Mouse (Mus musculus): ENCODE data around the gene Spg11. TPM values are rescaled to one million over a fixed set of nuclear protein-coding genes. Genes with fewer than 3 reads are reported as not detected.
"Not testable (repeated sequence)": the region's sequence is repeated elsewhere in the genome, so short reads cannot be mapped to it uniquely, and the experiment has no call there.

Spg11 gene
- polyA plus RNA-seq, 1 experiment from 2014 or later: 11.2 TPM

GRCm38 (mm10) chr2:122137839-122138465, 19.8 kb upstream of the Spg11 start:
- Histone ChIP-seq H3K36me3 (no peaks in the 10 kb centered on the region), H3K9me3 (no peaks in the 10 kb centered on the region), H3K27me3 (ENCODE audit: insufficient read depth, poor library complexity, severe bottlenecking) (no peaks in the 10 kb centered on the region), H3K27ac (no peak overlapping the region), H3K4me1 (replicated peaks) (no peaks in the 10 kb centered on the region), H3K4me3 (no peak overlapping the region)
- no peak for DNase-seq (ENCODE audit: low spot score)
- WGBS: 66% methylated on average over 5 of the region's 5 CpGs

DNA sequence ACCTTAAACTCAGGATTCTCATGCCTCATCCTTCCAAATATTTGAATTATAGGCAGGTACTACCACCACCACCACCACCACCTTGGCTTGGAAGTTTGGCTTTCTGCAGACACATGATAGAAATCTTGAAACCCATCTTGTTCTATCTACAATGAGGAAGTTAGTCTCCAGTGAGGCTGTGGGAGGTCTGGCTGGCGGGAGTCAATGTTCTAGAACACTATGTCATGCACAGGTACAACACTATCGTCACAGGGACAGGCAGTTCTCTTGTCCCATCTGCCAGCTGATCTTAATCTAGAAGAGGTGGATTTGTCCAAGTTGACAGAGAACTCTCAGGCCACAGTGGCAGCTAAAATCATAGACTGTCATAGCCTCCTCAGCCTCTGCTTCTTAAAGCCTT, 14.4 kb upstream of the Spg11 start:
- Histone ChIP-seq H3K9me3 (no peaks in the 10 kb centered on the region), H3K27ac (no peak overlapping the region), H3K36me3 (no peaks in the 10 kb centered on the region), H3K4me1 (replicated peaks) (peaks cover 2% of the 10 kb centered on the region), H3K27me3 (ENCODE audit: insufficient read depth, poor library complexity, severe bottlenecking) (no peaks in the 10 kb centered on the region), H3K4me3 (no peak overlapping the region)
- WGBS: 86% methylated on average over 2 of the region's 2 CpGs
- no peak for DNase-seq (ENCODE audit: low spot score)

- no peaks in the 10 kb centered on the region for H3K36me3 ChIP-seq
- peaks cover 8% of the 10 kb centered on the region for H3K4me1 ChIP-seq (replicated peaks)
- H3K27ac ChIP-seq: no peak overlapping the region
- no peaks in the 10 kb centered on the region for H3K9me3 ChIP-seq
- no peak for DNase-seq (ENCODE audit: low spot score)
- H3K4me3 ChIP-seq: no peak overlapping the region
- no peaks in the 10 kb centered on the region for H3K27me3 ChIP-seq (ENCODE audit: insufficient read depth, poor library complexity, severe bottlenecking)
- 86% methylated on average over 2 of the region's 2 CpGs for WGBS
These were observed 13.9 kb upstream of the Spg11 start for GRCm38 (mm10) chr2:122132078-122132477.

- Histone ChIP-seq H3K36me3 (no peaks in the 10 kb centered on the region), H3K9me3 (no peaks in the 10 kb centered on the region), H3K27ac (0 out of 2 replicates have a peak overlapping the region, but pooled peaks have one; percentile 8), H3K4me1 (replicated peaks) (peaks cover 23% of the 10 kb centered on the region), H3K27me3 (ENCODE audit: insufficient read depth, poor library complexity, severe bottlenecking) (no peaks in the 10 kb centered on the region), H3K4me3 (no peak overlapping the region)
- no peak for DNase-seq (ENCODE audit: low spot score)
- 92% methylated on average over 4 of the region's 4 CpGs for WGBS
These were observed 9.4 kb upstream of the Spg11 start for GRCm38 (mm10) chr2:122127635-122128034.

DNA sequence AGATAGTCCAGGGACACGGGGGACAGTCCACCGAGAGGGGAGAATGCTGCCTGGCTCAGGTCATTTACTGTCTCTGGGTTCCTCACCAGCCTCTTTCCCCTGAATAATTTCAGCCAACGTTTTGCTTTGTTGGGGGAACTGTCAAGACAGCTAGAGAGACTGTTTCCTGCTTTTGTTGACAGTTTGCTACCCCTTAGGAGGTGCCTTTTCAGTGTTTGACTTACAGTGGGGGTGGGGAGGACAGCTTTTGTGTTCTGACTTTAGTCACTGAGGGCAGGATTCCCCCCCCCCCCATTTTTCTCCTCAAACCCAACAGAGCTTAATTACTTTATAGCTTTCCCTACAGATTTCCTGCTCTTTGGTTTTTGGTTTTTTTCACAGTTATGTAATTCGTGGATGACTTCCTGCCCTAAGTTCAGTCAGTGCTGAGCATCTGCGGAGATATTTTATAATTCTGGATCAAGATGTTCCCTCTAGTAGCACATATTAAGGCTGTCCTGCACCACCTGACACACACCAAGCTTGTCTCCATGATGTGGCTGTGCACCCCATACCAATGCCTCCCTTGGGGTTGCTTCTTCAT, 8.7 kb upstream of the Spg11 start:
- Histone ChIP-seq H3K4me3 (no peak overlapping the region), H3K27me3 (ENCODE audit: insufficient read depth, poor library complexity, severe bottlenecking) (no peaks in the 10 kb centered on the region), H3K4me1 (replicated peaks) (peaks cover 23% of the 10 kb centered on the region), H3K9me3 (no peaks in the 10 kb centered on the region), H3K36me3 (no peaks in the 10 kb centered on the region), H3K27ac (no peak overlapping the region)
- WGBS: 52% methylated on average over 5 of the region's 5 CpGs
- no peak for DNase-seq (ENCODE audit: low spot score)

DNA sequence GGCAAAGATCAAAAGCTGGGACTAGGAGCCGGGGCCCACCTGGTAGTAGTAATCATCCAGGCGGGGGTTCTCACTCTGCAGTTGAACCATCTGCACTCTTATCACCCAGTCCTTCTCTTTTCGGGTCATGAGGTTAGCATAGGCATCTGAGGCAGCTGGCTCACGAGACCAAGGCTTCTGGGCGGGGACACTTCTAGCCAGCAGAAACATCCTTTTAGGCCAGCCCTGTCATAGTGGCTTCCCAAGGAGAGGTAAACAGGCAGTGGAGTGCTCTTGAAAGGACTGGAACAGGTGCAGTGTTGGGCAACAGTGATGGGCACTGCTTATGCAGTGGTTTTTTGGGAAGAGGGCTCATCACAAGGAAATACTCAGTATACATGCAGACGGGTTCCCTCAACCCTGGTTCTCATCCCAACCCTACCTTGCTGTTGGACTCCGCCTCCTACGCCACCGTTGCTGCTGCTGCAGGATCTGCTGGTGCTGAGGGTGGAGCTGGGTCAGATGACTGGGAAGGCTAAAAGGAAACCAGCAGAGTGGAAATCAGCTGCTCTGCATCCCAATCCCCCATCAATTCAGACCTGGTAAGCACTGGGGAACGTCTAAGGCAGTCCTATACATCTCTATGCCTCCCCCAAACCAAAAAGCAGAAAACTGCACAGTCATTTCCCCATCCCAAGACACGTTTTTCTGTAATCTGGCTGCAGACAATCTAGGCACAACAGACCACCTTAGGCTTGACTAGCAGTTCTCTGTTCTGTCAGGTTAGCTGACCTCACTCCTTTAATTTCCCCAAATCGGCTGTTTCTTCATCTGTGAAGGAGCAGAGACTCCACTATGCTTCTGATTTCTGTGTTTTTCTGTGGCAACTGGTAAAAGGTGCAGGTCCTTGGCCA, 7.7 kb upstream of the Spg11 start:
- Histone ChIP-seq H3K27ac (no peak overlapping the region), H3K9me3 (no peaks in the 10 kb centered on the region), H3K36me3 (no peaks in the 10 kb centered on the region), H3K27me3 (ENCODE audit: insufficient read depth, poor library complexity, severe bottlenecking) (no peaks in the 10 kb centered on the region), H3K4me1 (replicated peaks) (peaks cover 23% of the 10 kb centered on the region), H3K4me3 (no peak overlapping the region)
- no peak for DNase-seq (ENCODE audit: low spot score)
- 52% methylated on average over 12 of the region's 12 CpGs for WGBS

DNA sequence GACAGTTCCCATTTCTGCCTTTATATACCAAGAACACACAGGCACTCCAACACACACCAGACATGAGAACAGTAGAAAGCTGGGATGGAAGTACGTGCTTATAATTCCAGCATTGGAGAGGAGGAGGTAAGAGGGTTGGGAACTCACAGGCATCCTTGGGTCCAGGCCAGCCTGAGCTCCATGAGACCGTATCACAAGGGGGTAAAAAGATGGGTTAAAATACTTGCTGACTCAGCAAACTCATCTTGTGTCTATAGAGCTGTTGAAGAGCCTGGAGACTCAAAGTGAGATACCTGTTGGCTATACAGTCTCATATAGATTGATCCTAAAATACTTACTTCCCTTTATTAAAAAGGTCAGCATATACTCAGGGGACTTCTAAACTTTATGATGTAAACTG, 1.3 kb downstream of the Spg11 start:
- H3K4me3 ChIP-seq: peak overlapping the region; percentile 88

GRCm38 (mm10) chr2:122109714-122110113, 8.5 kb downstream of the Spg11 start:
- WGBS: 92% methylated on average over 4 of the region's 4 CpGs
- DNase-seq (ENCODE audit: low spot score): no peak
- Histone ChIP-seq H3K4me1 (replicated peaks) (no peaks in the 10 kb centered on the region), H3K27me3 (ENCODE audit: insufficient read depth, poor library complexity, severe bottlenecking) (no peaks in the 10 kb centered on the region), H3K9me3 (no peaks in the 10 kb centered on the region), H3K36me3 (peaks cover 77% of the 10 kb centered on the region), H3K27ac (no peak overlapping the region), H3K4me3 (no peak overlapping the region)

More for the DNA sequence above, 1.3 kb downstream of the Spg11 start:
- no peaks in the 10 kb centered on the region for H3K27me3 ChIP-seq (ENCODE audit: insufficient read depth, poor library complexity, severe bottlenecking)
- peak overlapping the region; percentile 98 for H3K27ac ChIP-seq
- 88% methylated on average over 2 of the region's 2 CpGs for WGBS
- no peak for DNase-seq (ENCODE audit: low spot score)
- peaks cover 23% of the 10 kb centered on the region for H3K4me1 ChIP-seq (replicated peaks)
- peaks cover 22% of the 10 kb centered on the region for H3K36me3 ChIP-seq
- no peaks in the 10 kb centered on the region for H3K9me3 ChIP-seq

GRCm38 (mm10) chr2:122108101-122108500, 10.1 kb downstream of the Spg11 start:
- Histone ChIP-seq H3K36me3 (peaks cover 72% of the 10 kb centered on the region), H3K4me3 (no peak overlapping the region), H3K9me3 (no peaks in the 10 kb centered on the region), H3K27me3 (ENCODE audit: insufficient read depth, poor library complexity, severe bottlenecking) (no peaks in the 10 kb centered on the region), H3K27ac (no peak overlapping the region), H3K4me1 (replicated peaks) (no peaks in the 10 kb centered on the region)
- 80% methylated on average over 14 of the region's 14 CpGs for WGBS
- DNase-seq (ENCODE audit: low spot score): no peak

GRCm38 (mm10) chr2:122102070-122102469, 16.1 kb downstream of the Spg11 start:
- Histone ChIP-seq H3K27me3 (ENCODE audit: insufficient read depth, poor library complexity, severe bottlenecking) (no peaks in the 10 kb centered on the region), H3K4me3 (no peak overlapping the region), H3K36me3 (peaks cover 89% of the 10 kb centered on the region), H3K9me3 (no peaks in the 10 kb centered on the region), H3K27ac (no peak overlapping the region), H3K4me1 (replicated peaks) (no peaks in the 10 kb centered on the region)
- no peak for DNase-seq (ENCODE audit: low spot score)

DNA sequence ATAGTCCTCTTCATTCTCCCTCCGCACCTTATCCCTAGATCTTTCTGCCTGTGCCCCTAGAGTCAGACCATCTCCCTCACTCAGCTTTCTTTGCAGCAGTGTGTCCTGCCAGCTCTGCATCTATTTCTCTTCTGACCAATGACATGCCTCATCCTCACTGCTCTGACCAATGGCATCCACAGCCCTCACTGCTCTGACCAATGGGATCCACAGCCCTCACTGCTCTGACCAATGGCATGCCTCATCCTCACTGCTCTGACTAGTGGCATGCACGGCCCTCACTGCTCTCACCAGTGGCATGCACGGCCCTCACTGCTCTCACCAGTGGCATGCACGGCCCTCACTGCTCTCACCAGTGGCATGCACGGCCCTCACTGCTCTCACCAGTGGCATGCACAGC, 20.5 kb downstream of the Spg11 start:
- 86% methylated on average over 5 of the region's 5 CpGs for WGBS
- DNase-seq (ENCODE audit: low spot score); H3K27ac ChIP-seq; H3K4me3 ChIP-seq; H3K27me3 ChIP-seq (ENCODE audit: insufficient read depth, poor library complexity, severe bottlenecking); H3K9me3 ChIP-seq; H3K4me1 ChIP-seq (replicated peaks): not testable (repeated sequence)
- H3K36me3 ChIP-seq: peaks cover 97% of the 10 kb centered on the region

DNA sequence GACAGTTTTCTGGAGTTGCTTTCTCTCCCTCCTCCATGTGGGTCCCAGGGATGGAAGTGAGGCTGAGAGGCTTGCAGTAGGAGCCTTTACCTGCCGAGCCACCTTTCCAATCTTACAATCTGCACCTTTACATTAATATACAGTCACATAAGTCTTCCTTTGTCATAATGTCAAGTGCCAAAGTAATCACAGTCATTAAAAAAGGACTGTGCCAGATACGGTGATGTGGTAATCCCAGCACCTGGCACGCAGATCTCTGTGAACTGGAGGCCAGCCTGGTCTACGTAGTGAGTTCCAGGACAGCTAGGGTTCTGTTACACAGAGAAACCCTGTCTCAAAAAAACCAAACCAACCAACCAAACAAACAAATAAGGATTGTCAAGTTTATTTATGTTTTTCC, 24.3 kb downstream of the Spg11 start:
- H3K9me3 ChIP-seq: no peaks in the 10 kb centered on the region
- H3K27ac ChIP-seq: no peak overlapping the region
- H3K4me1 ChIP-seq (replicated peaks): no peaks in the 10 kb centered on the region
- H3K36me3 ChIP-seq: peaks cover 98% of the 10 kb centered on the region
- no peak for DNase-seq (ENCODE audit: low spot score)
- H3K27me3 ChIP-seq (ENCODE audit: insufficient read depth, poor library complexity, severe bottlenecking): no peaks in the 10 kb centered on the region
- WGBS: 96% methylated on average over 4 of the region's 4 CpGs
- H3K4me3 ChIP-seq: no peak overlapping the region

DNA sequence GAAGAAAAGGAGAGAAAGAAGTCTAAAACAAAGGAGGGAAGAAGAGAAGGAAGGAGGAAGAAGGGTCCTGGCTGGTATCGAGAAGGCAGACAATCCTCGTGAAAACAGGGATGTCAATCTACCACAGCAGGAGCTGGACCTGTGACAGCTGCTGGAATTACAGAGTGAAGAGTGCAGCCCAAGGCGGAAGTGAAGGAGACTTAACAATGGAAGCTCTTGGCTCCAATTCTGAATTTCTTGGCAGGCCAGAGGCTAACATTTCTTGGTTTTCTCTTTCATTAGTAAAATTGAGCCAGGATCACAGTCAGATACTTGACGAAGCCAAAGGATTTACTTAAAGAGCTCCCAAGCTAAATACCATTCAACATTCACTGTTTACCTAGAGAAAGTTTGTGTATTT, 31.7 kb downstream of the Spg11 start:
- Histone ChIP-seq H3K36me3 (peaks cover 96% of the 10 kb centered on the region), H3K27ac (no peak overlapping the region), H3K4me3 (no peak overlapping the region), H3K27me3 (ENCODE audit: insufficient read depth, poor library complexity, severe bottlenecking) (no peaks in the 10 kb centered on the region), H3K4me1 (replicated peaks) (no peaks in the 10 kb centered on the region), H3K9me3 (no peaks in the 10 kb centered on the region)
- WGBS: 88% methylated on average over 4 of the region's 4 CpGs
- DNase-seq (ENCODE audit: low spot score): no peak
